Mouse (Mus musculus): ENCODE results near the gene Gabra6. TPM values are rescaled to one million over a fixed set of nuclear protein-coding genes. Genes with fewer than 3 reads are reported as not detected.

Gene Gabra6
- total and polyA plus RNA-seq, 3 experiments = not detected

DNA sequence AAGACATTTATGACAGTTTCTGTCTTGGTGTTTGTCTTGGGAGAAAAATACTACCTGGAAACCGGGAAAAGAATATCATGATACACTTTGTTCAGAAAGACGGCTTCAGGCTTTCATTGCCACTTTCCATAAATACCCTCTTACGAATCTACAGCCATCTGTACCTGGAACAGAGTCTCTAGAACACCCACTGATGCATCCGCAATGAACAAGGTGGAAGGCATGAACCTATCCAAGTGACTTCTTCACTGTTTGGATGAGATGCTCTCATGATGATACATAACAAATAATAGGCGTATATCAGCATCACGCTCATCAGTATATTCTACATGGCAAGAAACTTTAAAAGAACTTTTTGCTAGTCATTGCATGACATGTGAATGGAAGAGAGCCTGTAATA, 1.8 kb downstream of the Gabra6 start:
- H3K36me3 ChIP-seq (replicated peaks) = no peaks in the 10 kb centered on the region
- no peak for TF ChIP-seq GATA1 (IDR thresholded peaks at IDR 0.05; ENCODE audit: borderline replicate concordance, low read length)
- TF ChIP-seq POLR2AphosphoS5 (IDR thresholded peaks at IDR 0.05; ENCODE audit: insufficient replicate concordance, low read depth, low read length) = no peak
- no peak for TF ChIP-seq GATA2 (IDR thresholded peaks at IDR 0.05; ENCODE audit: borderline replicate concordance, low read depth, low read length)
- TF ChIP-seq CTCF (IDR thresholded peaks at IDR 0.05; ENCODE audit: low read depth, low read length) = no peak
- no peak for TF ChIP-seq TAL1 (conservative IDR thresholded peaks at IDR 0.05; ENCODE audit: low read depth, low read length)
- H3K27me3 ChIP-seq (ENCODE audit: insufficient read depth, low read length) = no peaks in the 10 kb centered on the region
- no peak for DNase-seq (ENCODE audit: low spot score)
- ATAC-seq (ENCODE audit: extremely low read depth, insufficient number of reproducible peaks, low FRiP score, poor library complexity, severe bottlenecking) = no peak
- H3K9me3 ChIP-seq (replicated peaks) = no peaks in the 10 kb centered on the region
- H3K4me1 ChIP-seq (ENCODE audit: insufficient read depth, low read depth, low read length) = no peaks in the 10 kb centered on the region
- no peak overlapping the region for H3K4me3 ChIP-seq (ENCODE audit: low read depth, low read length)

GRCm38 (mm10) chr11:42317985-42318384, 2.9 kb downstream of the Gabra6 start:
- no peaks in the 10 kb centered on the region for H3K36me3 ChIP-seq (replicated peaks)
- H3K27me3 ChIP-seq (ENCODE audit: insufficient read depth, low read length) = no peaks in the 10 kb centered on the region
- no peaks in the 10 kb centered on the region for H3K4me1 ChIP-seq (ENCODE audit: insufficient read depth, low read depth, low read length)
- H3K9me3 ChIP-seq (replicated peaks) = no peaks in the 10 kb centered on the region
- no peak for DNase-seq (ENCODE audit: low spot score)
- TF ChIP-seq CTCF (IDR thresholded peaks at IDR 0.05; ENCODE audit: low read depth, low read length) = no peak
- TF ChIP-seq POLR2AphosphoS5 (IDR thresholded peaks at IDR 0.05; ENCODE audit: insufficient replicate concordance, low read depth, low read length) = no peak
- TF ChIP-seq TAL1 (conservative IDR thresholded peaks at IDR 0.05; ENCODE audit: low read depth, low read length) = no peak
- no peak for TF ChIP-seq GATA2 (IDR thresholded peaks at IDR 0.05; ENCODE audit: borderline replicate concordance, low read depth, low read length)
- TF ChIP-seq GATA1 (IDR thresholded peaks at IDR 0.05; ENCODE audit: borderline replicate concordance, low read length) = no peak
- no peak overlapping the region for H3K4me3 ChIP-seq (ENCODE audit: low read depth, low read length)
- no peak for ATAC-seq (ENCODE audit: extremely low read depth, insufficient number of reproducible peaks, low FRiP score, poor library complexity, severe bottlenecking)

- ATAC-seq (ENCODE audit: extremely low read depth, insufficient number of reproducible peaks, low FRiP score, poor library complexity, severe bottlenecking) (no peak), DNase-seq (ENCODE audit: low spot score) (no peak)
- no peaks in the 10 kb centered on the region for H3K27me3 ChIP-seq (ENCODE audit: insufficient read depth, low read length)
- H3K4me1 ChIP-seq (ENCODE audit: insufficient read depth, low read depth, low read length) = no peaks in the 10 kb centered on the region
- TF ChIP-seq GATA2 (IDR thresholded peaks at IDR 0.05; ENCODE audit: borderline replicate concordance, low read depth, low read length) = no peak
- TF ChIP-seq POLR2AphosphoS5 (IDR thresholded peaks at IDR 0.05; ENCODE audit: insufficient replicate concordance, low read depth, low read length) = no peak
- TF ChIP-seq TAL1 (conservative IDR thresholded peaks at IDR 0.05; ENCODE audit: low read depth, low read length) = no peak
- TF ChIP-seq GATA1 (IDR thresholded peaks at IDR 0.05; ENCODE audit: borderline replicate concordance, low read length) = no peak
- no peak for TF ChIP-seq CTCF (IDR thresholded peaks at IDR 0.05; ENCODE audit: low read depth, low read length)
- H3K9me3 ChIP-seq (replicated peaks) = no peaks in the 10 kb centered on the region
- no peak overlapping the region for H3K4me3 ChIP-seq (ENCODE audit: low read depth, low read length)
- no peaks in the 10 kb centered on the region for H3K36me3 ChIP-seq (replicated peaks)
Measured at GRCm38 (mm10) chr11:42314850-42315249, 6.0 kb downstream of the Gabra6 start.

GRCm38 (mm10) chr11:42310892-42311291, 10.0 kb downstream of the Gabra6 start:
- DNase-seq (ENCODE audit: low spot score) = no peak
- no peaks in the 10 kb centered on the region for H3K9me3 ChIP-seq (replicated peaks)
- TF ChIP-seq TAL1 (conservative IDR thresholded peaks at IDR 0.05; ENCODE audit: low read depth, low read length) (no peak), GATA1 (IDR thresholded peaks at IDR 0.05; ENCODE audit: borderline replicate concordance, low read length) (no peak), GATA2 (IDR thresholded peaks at IDR 0.05; ENCODE audit: borderline replicate concordance, low read depth, low read length) (no peak), POLR2AphosphoS5 (IDR thresholded peaks at IDR 0.05; ENCODE audit: insufficient replicate concordance, low read depth, low read length) (no peak), CTCF (IDR thresholded peaks at IDR 0.05; ENCODE audit: low read depth, low read length) (no peak)
- H3K27me3 ChIP-seq (ENCODE audit: insufficient read depth, low read length) = no peaks in the 10 kb centered on the region
- no peak overlapping the region for H3K4me3 ChIP-seq (ENCODE audit: low read depth, low read length)
- H3K4me1 ChIP-seq (ENCODE audit: insufficient read depth, low read depth, low read length) = no peaks in the 10 kb centered on the region
- ATAC-seq (ENCODE audit: extremely low read depth, insufficient number of reproducible peaks, low FRiP score, poor library complexity, severe bottlenecking) = no peak
- H3K36me3 ChIP-seq (replicated peaks) = no peaks in the 10 kb centered on the region

GRCm38 (mm10) chr11:42309086-42309485, 11.8 kb downstream of the Gabra6 start:
- no peaks in the 10 kb centered on the region for H3K4me1 ChIP-seq (ENCODE audit: insufficient read depth, low read depth, low read length)
- no peak for DNase-seq (ENCODE audit: low spot score)

DNA sequence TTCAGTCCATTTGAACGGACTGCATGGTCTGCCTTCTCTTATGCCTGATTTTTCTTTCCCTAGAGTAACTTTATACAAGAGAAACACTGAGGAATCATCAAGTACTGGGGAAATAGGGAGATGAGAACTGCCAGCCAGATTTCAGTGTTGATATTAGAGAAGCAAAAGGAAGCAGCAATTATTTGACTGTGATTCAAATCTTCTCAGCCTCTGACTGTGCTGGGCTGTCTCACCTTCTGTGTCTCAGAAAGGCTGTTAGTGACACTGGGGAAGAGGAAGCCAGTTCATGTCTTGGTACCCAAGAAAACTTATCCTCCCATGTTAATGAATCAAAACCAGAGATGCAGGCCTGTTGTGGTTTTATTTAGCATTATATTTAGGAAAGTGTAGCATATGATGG, 14.8 kb downstream of the Gabra6 start:
- Histone ChIP-seq H3K36me3 (replicated peaks) (no peaks in the 10 kb centered on the region), H3K4me3 (ENCODE audit: low read depth, low read length) (no peak overlapping the region), H3K9me3 (replicated peaks) (no peaks in the 10 kb centered on the region), H3K27me3 (ENCODE audit: insufficient read depth, low read length) (no peaks in the 10 kb centered on the region), H3K4me1 (ENCODE audit: insufficient read depth, low read depth, low read length) (no peaks in the 10 kb centered on the region)
- no peak for ATAC-seq (ENCODE audit: extremely low read depth, insufficient number of reproducible peaks, low FRiP score, poor library complexity, severe bottlenecking)
- DNase-seq (ENCODE audit: low spot score) = no peak
- TF ChIP-seq POLR2AphosphoS5 (IDR thresholded peaks at IDR 0.05; ENCODE audit: insufficient replicate concordance, low read depth, low read length) (no peak), CTCF (IDR thresholded peaks at IDR 0.05; ENCODE audit: low read depth, low read length) (no peak), GATA1 (IDR thresholded peaks at IDR 0.05; ENCODE audit: borderline replicate concordance, low read length) (no peak), TAL1 (conservative IDR thresholded peaks at IDR 0.05; ENCODE audit: low read depth, low read length) (no peak), GATA2 (IDR thresholded peaks at IDR 0.05; ENCODE audit: borderline replicate concordance, low read depth, low read length) (no peak)

More at GRCm38 (mm10) chr11:42309086-42309485, 11.8 kb downstream of the Gabra6 start:
- no peak for TF ChIP-seq GATA2 (IDR thresholded peaks at IDR 0.05; ENCODE audit: borderline replicate concordance, low read depth, low read length)
- TF ChIP-seq CTCF (IDR thresholded peaks at IDR 0.05; ENCODE audit: low read depth, low read length) = no peak
- TF ChIP-seq POLR2AphosphoS5 (IDR thresholded peaks at IDR 0.05; ENCODE audit: insufficient replicate concordance, low read depth, low read length) = no peak
- no peak for TF ChIP-seq TAL1 (conservative IDR thresholded peaks at IDR 0.05; ENCODE audit: low read depth, low read length)
- no peak for TF ChIP-seq GATA1 (IDR thresholded peaks at IDR 0.05; ENCODE audit: borderline replicate concordance, low read length)
- no peaks in the 10 kb centered on the region for H3K27me3 ChIP-seq (ENCODE audit: insufficient read depth, low read length)
- H3K4me3 ChIP-seq (ENCODE audit: low read depth, low read length) = no peak overlapping the region
- no peaks in the 10 kb centered on the region for H3K9me3 ChIP-seq (replicated peaks)
- no peaks in the 10 kb centered on the region for H3K36me3 ChIP-seq (replicated peaks)
- ATAC-seq (ENCODE audit: extremely low read depth, insufficient number of reproducible peaks, low FRiP score, poor library complexity, severe bottlenecking) = no peak
